1 mouse cellular context compared by ENCODE assay signal in the genomic region with DNA sequence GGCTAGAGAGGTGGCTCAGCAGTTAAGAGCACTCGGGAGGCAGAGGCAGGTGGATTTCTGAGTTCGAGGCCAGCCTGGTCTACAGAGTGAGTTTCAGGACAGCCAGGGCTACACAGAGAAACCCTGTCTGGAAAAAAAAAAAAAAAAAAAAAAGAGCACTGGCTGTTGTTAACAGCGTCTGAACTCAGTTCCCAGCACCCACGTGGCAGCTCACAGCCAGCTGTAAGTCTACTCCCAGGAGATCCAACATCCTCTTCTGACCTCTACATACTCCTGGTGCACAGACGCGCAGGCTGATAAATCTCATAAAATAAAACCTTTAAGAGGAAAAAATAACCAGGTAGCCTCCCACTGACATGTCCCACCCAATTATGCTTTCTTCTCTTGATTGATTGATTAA. TPM values are rescaled to one million over a fixed set of nuclear protein-coding genes. Genes with fewer than 3 reads are reported as not detected.
"Had no signal": no experiment of that assay in that cellular context is flagged by ENCODE, and none has a peak within 500 bp of the region (broad histone marks: within the 10 kb centered on the region; RNA-seq: fewer than 3 reads in every experiment).

No protein-coding gene starts in this region.

RNA-seq across cellular contexts. Expression of gene Ptges, which starts 13.7 kb away (rescaled TPM):
- total RNA-seq: neutrophil, adult 5-6 weeks had no signal
